Mouse (Mus musculus) forebrain, embryonic 15.5 days (tissue): ENCODE measurements around the gene Atp4b. TPM values are rescaled to one million over a fixed set of nuclear protein-coding genes. Genes with fewer than 3 reads are reported as not detected.

Experiments
- ATAC-seq: fragments of 200-750 bp; cut with Nextera tagmentation; replicated peaks from 2 replicates; pipeline ENCODE4 v1.8.0; 2017; ENCODE audit warnings: mild to moderate bottlenecking, moderate TSS enrichment, moderate library complexity
- H3K27ac ChIP-seq: fragments of 300-500 bp; sonication (generic); replicated peaks from 2 replicates; pipeline ENCODE4 v1.5.1; 2015; ENCODE audit warnings: mild to moderate bottlenecking, inconsistent platforms
- H3K27me3 ChIP-seq: fragments of 300-500 bp; sonication (generic); 2 replicates; pipeline ENCODE4 v1.6.1; 2015; ENCODE audit warnings: inconsistent platforms
- H3K36me3 ChIP-seq: fragments of 300-500 bp; sonication (generic); 2 replicates; pipeline ENCODE4 v1.6.1; 2015; ENCODE audit warnings: mild to moderate bottlenecking, inconsistent platforms
- H3K4me1 ChIP-seq: fragments of 300-500 bp; sonication (generic); 2 replicates; pipeline ENCODE4 v1.6.1; 2015; ENCODE audit warnings: inconsistent platforms
- H3K4me2 ChIP-seq: fragments of 300-500 bp; sonication (generic); replicated peaks from 2 replicates; pipeline ENCODE4 v1.6.1; 2015; ENCODE audit warnings: mild to moderate bottlenecking, inconsistent platforms
- H3K4me3 ChIP-seq: fragments of 300-500 bp; sonication (generic); 2 replicates; pipeline ENCODE4 v1.5.1; 2015; ENCODE audit warnings: mild to moderate bottlenecking, inconsistent platforms
- H3K9ac ChIP-seq: fragments of 300-500 bp; sonication (generic); replicated peaks from 2 replicates; pipeline ENCODE4 v1.6.1; 2015; ENCODE audit warnings: mild to moderate bottlenecking, inconsistent platforms
- H3K9me3 ChIP-seq: fragments of 300-500 bp; sonication (generic); 2 replicates; pipeline ENCODE4 v1.6.1; 2016; ENCODE audit warnings: inconsistent platforms
- WGBS: fragments of 180-500 bp; shearing (Covaris S2); methylation state at CpG from one replicate; pipeline ENCODE4 v1.1.7; 2015; ENCODE audit warnings: mixed read lengths; 5-methylcytosine and 5-hydroxymethylcytosine counted together
- polyA plus RNA-seq: library from polyadenylated mRNA; unstranded; fragments of >200 nt; fragmentation: Nextera tagmentation; extraction: Ambion mirVana; gene quantifications from 2 replicates; pipeline ENCODE4 v1.2.1, GENCODE M21; 2015

The Atp4b gene
- polyA plus RNA-seq, 1 experiment from 2014 or later: not detected

GRCm38 (mm10) chr8:13413823-13414390 is 17.3 kb upstream of the Atp4b start:
- H3K27me3 ChIP-seq: no peaks in the 10 kb centered on the region
- H3K4me2 ChIP-seq: no peak overlapping the region
- H3K4me1 ChIP-seq: no peaks in the 10 kb centered on the region
- no peak overlapping the region for H3K4me3 ChIP-seq
- no peak for ATAC-seq
- no peaks in the 10 kb centered on the region for H3K36me3 ChIP-seq
- no peak overlapping the region for H3K27ac ChIP-seq
- no peak overlapping the region for H3K9ac ChIP-seq
- WGBS: 60% methylated on average over 12 of the region's 12 CpGs
- no peaks in the 10 kb centered on the region for H3K9me3 ChIP-seq

- Histone ChIP-seq H3K27ac (no peak overlapping the region), H3K9ac (no peak overlapping the region), H3K27me3 (no peaks in the 10 kb centered on the region), H3K4me3 (no peak overlapping the region), H3K4me2 (no peak overlapping the region), H3K9me3 (no peaks in the 10 kb centered on the region), H3K4me1 (no peaks in the 10 kb centered on the region), H3K36me3 (no peaks in the 10 kb centered on the region)
- ATAC-seq: no peak
- WGBS: 62% methylated on average over 13 of the region's 13 CpGs
These were observed 16.4 kb upstream of the Atp4b start for GRCm38 (mm10) chr8:13412891-13413558.

DNA sequence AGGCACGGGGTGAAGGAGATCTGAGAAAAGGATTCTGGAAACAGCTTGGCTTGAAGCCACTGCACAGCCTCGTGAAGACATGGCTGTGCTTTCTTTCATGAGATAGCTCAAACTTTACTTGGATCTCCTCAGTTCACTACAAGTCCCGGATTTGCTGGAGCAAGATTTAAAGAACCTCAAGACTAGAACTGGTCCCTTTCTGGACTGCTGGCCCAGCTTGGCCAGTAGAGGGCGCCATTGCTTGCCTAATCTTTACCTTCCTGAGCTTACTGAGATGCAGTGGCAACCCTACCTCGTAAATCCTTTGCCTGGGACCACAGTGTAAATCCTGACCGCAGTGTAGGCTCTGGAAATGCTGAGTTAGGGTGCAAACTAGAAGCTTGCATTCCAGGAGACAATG is 15.0 kb upstream of the Atp4b start:
- Histone ChIP-seq H3K27me3 (no peaks in the 10 kb centered on the region), H3K36me3 (no peaks in the 10 kb centered on the region), H3K4me3 (no peak overlapping the region), H3K4me1 (no peaks in the 10 kb centered on the region), H3K4me2 (no peak overlapping the region), H3K9ac (no peak overlapping the region), H3K27ac (no peak overlapping the region), H3K9me3 (no peaks in the 10 kb centered on the region)
- WGBS: 27% methylated on average over 6 of the region's 6 CpGs
- no peak for ATAC-seq

- no peak for ATAC-seq
- 40% methylated on average over 5 of the region's 5 CpGs for WGBS
- Histone ChIP-seq H3K4me1 (no peaks in the 10 kb centered on the region), H3K9ac (no peak overlapping the region), H3K4me3 (no peak overlapping the region), H3K4me2 (no peak overlapping the region), H3K27ac (no peak overlapping the region), H3K9me3 (no peaks in the 10 kb centered on the region), H3K27me3 (no peaks in the 10 kb centered on the region), H3K36me3 (no peaks in the 10 kb centered on the region)
These were observed 9.4 kb upstream of the Atp4b start for GRCm38 (mm10) chr8:13406011-13406410.

DNA sequence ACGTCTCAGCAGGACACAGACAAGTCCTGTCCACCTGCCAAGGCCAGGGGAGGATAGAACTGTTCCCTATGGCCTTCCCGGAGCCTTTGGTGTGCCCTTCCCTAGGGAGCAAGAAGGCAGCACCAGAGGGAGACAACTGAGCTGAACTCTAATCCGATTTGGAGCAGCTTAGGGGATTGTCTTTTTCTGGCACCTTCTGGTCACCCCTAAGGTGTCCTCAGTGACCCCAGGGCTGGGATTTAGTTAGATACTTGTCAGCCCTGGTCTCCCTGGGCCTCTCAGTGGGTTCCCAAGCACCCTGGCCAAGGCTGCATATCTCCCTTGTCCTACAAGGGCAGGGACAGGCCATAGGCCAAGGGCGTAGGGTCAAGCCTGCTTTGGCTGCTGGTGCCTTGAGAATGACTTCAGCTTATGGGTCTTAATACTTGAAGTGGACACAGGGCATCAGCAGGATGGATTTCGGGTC is 8.1 kb upstream of the Atp4b start, which contains the start of gene Grk1:
TSS of gene Grk1 (plus strand) at position 416 of the 466 bp plus-strand sequence.
- Histone ChIP-seq H3K4me1 (no peaks in the 10 kb centered on the region), H3K27me3 (no peaks in the 10 kb centered on the region), H3K9me3 (no peaks in the 10 kb centered on the region), H3K9ac (no peak within 1 kb of the TSS), H3K4me2 (no peak within 1 kb of the TSS), H3K27ac (no peak within 1 kb of the TSS), H3K36me3 (no peaks in the 10 kb centered on the region), H3K4me3 (no peak within 1 kb of the TSS)
- WGBS: 82% methylated on average over 5 of the region's 5 CpGs
- no peak for ATAC-seq

- WGBS: 73% methylated on average over 6 of the region's 6 CpGs
- Histone ChIP-seq H3K4me3 (no peak overlapping the region), H3K9me3 (no peaks in the 10 kb centered on the region), H3K27ac (no peak overlapping the region), H3K4me2 (no peak overlapping the region), H3K27me3 (no peaks in the 10 kb centered on the region), H3K4me1 (no peaks in the 10 kb centered on the region), H3K36me3 (no peaks in the 10 kb centered on the region), H3K9ac (no peak overlapping the region)
- ATAC-seq: no peak
These were observed 6.9 kb upstream of the Atp4b start for GRCm38 (mm10) chr8:13403517-13403916.

DNA sequence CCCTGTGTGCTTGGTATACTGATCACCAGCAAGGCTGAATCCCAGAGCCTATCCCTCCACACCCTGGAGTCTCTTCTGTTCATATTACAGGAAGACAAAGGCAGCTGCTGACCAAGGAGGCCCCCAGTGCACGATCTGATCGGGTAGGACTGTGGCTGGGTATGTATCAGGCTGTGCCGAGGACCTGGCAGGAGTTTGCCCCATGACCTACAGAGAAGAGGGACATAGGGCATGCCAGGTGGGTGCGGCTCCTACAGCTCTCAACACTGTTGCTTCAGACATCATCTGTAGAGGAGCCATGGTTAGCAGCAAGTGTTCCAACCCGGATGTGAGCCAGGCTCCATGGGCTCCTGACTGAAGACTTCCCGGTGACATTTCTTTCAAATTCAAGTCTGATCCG is 2.8 kb downstream of the Atp4b start:
- Histone ChIP-seq H3K9ac (no peak overlapping the region), H3K36me3 (no peaks in the 10 kb centered on the region), H3K4me1 (no peaks in the 10 kb centered on the region), H3K4me3 (no peak overlapping the region), H3K9me3 (no peaks in the 10 kb centered on the region), H3K27ac (no peak overlapping the region), H3K27me3 (no peaks in the 10 kb centered on the region), H3K4me2 (no peak overlapping the region)
- WGBS: 92% methylated on average over 7 of the region's 7 CpGs
- no peak for ATAC-seq

GRCm38 (mm10) chr8:13388744-13389143 is 7.9 kb downstream of the Atp4b start:
- no peak overlapping the region for H3K9ac ChIP-seq
- H3K4me3 ChIP-seq: no peak overlapping the region
- no peak overlapping the region for H3K27ac ChIP-seq
- WGBS: 87% methylated on average over 2 of the region's 2 CpGs
- H3K9me3 ChIP-seq: no peaks in the 10 kb centered on the region
- H3K4me1 ChIP-seq: no peaks in the 10 kb centered on the region
- no peaks in the 10 kb centered on the region for H3K36me3 ChIP-seq
- ATAC-seq: no peak
- H3K27me3 ChIP-seq: no peaks in the 10 kb centered on the region
- H3K4me2 ChIP-seq: no peak overlapping the region

DNA sequence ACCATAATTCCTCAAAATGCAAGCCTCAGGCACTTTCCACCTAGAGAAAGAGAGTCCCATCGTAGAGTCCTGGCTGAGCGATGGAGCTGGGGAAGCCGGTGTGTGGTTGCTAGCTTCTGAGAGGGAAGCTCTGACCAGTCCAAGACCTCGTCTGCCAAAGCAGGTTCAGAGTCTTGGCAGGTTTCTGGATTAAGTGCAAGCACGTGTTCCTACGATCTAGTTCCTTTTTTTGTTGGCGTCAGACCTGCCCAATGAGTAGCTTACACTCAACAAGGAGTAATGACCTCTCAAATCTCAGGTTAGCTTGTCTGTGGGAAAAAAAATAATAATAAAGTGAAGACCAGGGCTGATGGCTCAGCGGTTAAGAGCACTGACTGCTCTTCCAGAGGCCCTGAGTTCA is 8.9 kb downstream of the Atp4b start:
- ATAC-seq: no peak
- Histone ChIP-seq H3K27ac (no peak overlapping the region), H3K27me3 (no peaks in the 10 kb centered on the region), H3K4me2 (no peak overlapping the region), H3K9ac (no peak overlapping the region), H3K36me3 (no peaks in the 10 kb centered on the region), H3K4me1 (no peaks in the 10 kb centered on the region), H3K9me3 (no peaks in the 10 kb centered on the region), H3K4me3 (no peak overlapping the region)
- WGBS: 84% methylated on average over 8 of the region's 8 CpGs

DNA sequence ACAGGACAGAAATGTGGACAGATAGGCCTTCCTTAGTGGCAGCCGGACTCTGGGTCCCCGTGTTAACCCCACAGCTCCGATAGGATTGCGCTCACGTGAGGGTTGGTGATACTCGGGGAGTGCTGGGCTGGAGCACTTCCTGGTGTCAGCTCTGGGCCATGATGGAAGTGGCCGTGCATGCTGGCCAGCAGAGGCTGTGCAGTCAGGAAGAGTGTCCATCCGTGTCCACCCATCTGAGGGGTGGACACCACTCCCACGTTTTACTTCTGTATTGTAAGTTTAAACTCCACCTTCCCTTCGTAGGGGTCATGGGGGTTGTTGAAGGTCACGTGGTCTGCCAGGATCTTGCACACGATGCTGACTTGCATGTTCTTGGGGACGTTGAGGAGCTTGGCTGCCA is 10.3 kb downstream of the Atp4b start:
- Histone ChIP-seq H3K27ac (no peak overlapping the region), H3K4me3 (no peak overlapping the region), H3K4me1 (no peaks in the 10 kb centered on the region), H3K4me2 (no peak overlapping the region), H3K27me3 (no peaks in the 10 kb centered on the region), H3K9ac (no peak overlapping the region), H3K36me3 (no peaks in the 10 kb centered on the region), H3K9me3 (no peaks in the 10 kb centered on the region)
- WGBS: 83% methylated on average over 13 of the region's 13 CpGs
- ATAC-seq: no peak

DNA sequence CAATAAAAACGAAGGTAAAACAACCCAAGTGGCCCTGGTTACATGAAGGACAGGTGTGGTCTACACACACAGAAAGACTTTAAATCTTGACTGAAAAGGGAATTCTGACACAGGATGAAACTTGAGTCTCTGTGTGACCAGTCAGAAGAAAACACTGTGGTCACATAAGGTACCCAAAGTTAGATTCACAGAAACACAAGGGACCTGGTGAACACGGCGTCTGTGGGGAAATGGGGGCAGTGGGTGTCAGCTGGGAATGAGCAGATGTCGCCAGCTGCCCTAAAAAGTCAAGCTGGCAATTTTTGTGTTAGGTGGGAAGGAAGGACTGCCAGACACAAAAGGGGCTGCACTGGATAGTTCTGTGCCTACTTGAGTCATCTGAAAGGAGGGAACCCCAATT is 13.6 kb downstream of the Atp4b start:
- Histone ChIP-seq H3K36me3 (peaks cover 19% of the 10 kb centered on the region), H3K9me3 (no peaks in the 10 kb centered on the region), H3K27ac (no peak overlapping the region), H3K4me2 (no peak overlapping the region), H3K4me3 (no peak overlapping the region), H3K9ac (no peak overlapping the region), H3K4me1 (no peaks in the 10 kb centered on the region), H3K27me3 (no peaks in the 10 kb centered on the region)
- ATAC-seq: no peak
- 98% methylated on average over 4 of the region's 4 CpGs for WGBS

GRCm38 (mm10) chr8:13382536-13382935 is 14.1 kb downstream of the Atp4b start:
- Histone ChIP-seq H3K27me3 (no peaks in the 10 kb centered on the region), H3K4me3 (no peak overlapping the region), H3K9ac (no peak overlapping the region), H3K27ac (no peak overlapping the region), H3K9me3 (no peaks in the 10 kb centered on the region), H3K4me1 (no peaks in the 10 kb centered on the region), H3K4me2 (no peak overlapping the region), H3K36me3 (peaks cover 21% of the 10 kb centered on the region)
- no peak for ATAC-seq
- WGBS: 95% methylated on average over 3 of the region's 3 CpGs

GRCm38 (mm10) chr8:13381630-13382029 is 15.0 kb downstream of the Atp4b start:
- no peaks in the 10 kb centered on the region for H3K27me3 ChIP-seq
- no peaks in the 10 kb centered on the region for H3K9me3 ChIP-seq
- H3K36me3 ChIP-seq: peaks cover 26% of the 10 kb centered on the region
- WGBS: 90% methylated on average over 7 of the region's 7 CpGs
- H3K9ac ChIP-seq: no peak overlapping the region
- no peak overlapping the region for H3K27ac ChIP-seq
- H3K4me3 ChIP-seq: no peak overlapping the region
- H3K4me2 ChIP-seq: no peak overlapping the region
- H3K4me1 ChIP-seq: no peaks in the 10 kb centered on the region
- ATAC-seq: no peak
